Mouse (Mus musculus) forebrain, embryonic 14.5 days (tissue): ENCODE results near the gene Mgat5. TPM values are rescaled to one million over a fixed set of nuclear protein-coding genes. Genes with fewer than 3 reads are reported as not detected.

Experiments
- ATAC-seq: fragments of 200-750 bp; cut with Nextera tagmentation; 2 replicates; pipeline ENCODE4 v1.8.0; 2017; ENCODE audit warnings: mild to moderate bottlenecking, moderate library complexity
- DNase-seq: peaks from one replicate; pipeline ENCODE4 v3.0.0-alpha.2; 2015; ENCODE audit warnings: low spot score
- H3K27ac ChIP-seq: fragments of 300-500 bp; sonication (generic); 2 replicates; pipeline ENCODE4 v1.5.1; 2014; ENCODE audit warnings: low read depth, mild to moderate bottlenecking, control low read depth, low read length, moderate library complexity
- H3K27me3 ChIP-seq: fragments of 300-500 bp; sonication (generic); replicated peaks from 2 replicates; pipeline ENCODE4 v1.6.1; 2014; ENCODE audit warnings: low read length, control low read depth, mixed read lengths; ENCODE audit not compliant: control insufficient read depth, insufficient read depth
- H3K36me3 ChIP-seq: fragments of 300-500 bp; sonication (generic); 2 replicates; pipeline ENCODE4 v1.6.1; 2014; ENCODE audit warnings: low read length, control low read depth; ENCODE audit not compliant: control insufficient read depth, insufficient read depth
- H3K4me1 ChIP-seq: fragments of 300-500 bp; sonication (generic); 2 replicates; pipeline ENCODE4 v1.6.1; 2014; ENCODE audit warnings: antibody characterized with exemption, low read length, control low read depth; ENCODE audit not compliant: control insufficient read depth, insufficient read depth
- H3K4me2 ChIP-seq: fragments of 300-500 bp; sonication (generic); 2 replicates; pipeline ENCODE4 v1.6.1; 2014; ENCODE audit warnings: mild to moderate bottlenecking, control low read depth, low read length
- H3K4me3 ChIP-seq: fragments of 300-500 bp; sonication (generic); 2 replicates; pipeline ENCODE4 v1.5.1; 2014; ENCODE audit warnings: low read depth, low read length, control low read depth
- H3K9ac ChIP-seq: fragments of 300-500 bp; sonication (generic); 2 replicates; pipeline ENCODE4 v1.6.1; 2014; ENCODE audit warnings: mild to moderate bottlenecking, low read length, control low read depth, moderate library complexity
- H3K9me3 ChIP-seq: fragments of 300-500 bp; sonication (generic); replicated peaks from 2 replicates; pipeline ENCODE4 v1.6.1; 2016; ENCODE audit warnings: low read length, control low read depth, mixed read lengths; ENCODE audit not compliant: control insufficient read depth
- WGBS: fragments of 180-500 bp; shearing (Covaris S2); extraction: QIAGEN DNeasy Blood & Tissue Kit; methylation state at CpG from one replicate; pipeline ENCODE4 v1.1.7; 2014; 5-methylcytosine and 5-hydroxymethylcytosine counted together
- polyA plus RNA-seq: library from polyadenylated mRNA; unstranded; fragments of >200 nt; fragmentation: Nextera tagmentation; extraction: Ambion mirVana; gene quantifications from 2 replicates; pipeline ENCODE4 v1.2.1, GENCODE M21; 2014

Gene Mgat5
- polyA plus RNA-seq, 1 experiment from 2014 or later, result 11.4 TPM

- no peaks in the 10 kb centered on the region for H3K27me3 ChIP-seq
- no peaks in the 10 kb centered on the region for H3K9me3 ChIP-seq
- no peak overlapping the region for H3K4me2 ChIP-seq
- 0 out of 2 replicates have a peak, but pooled peaks cover 2% of the 10 kb centered on the region for H3K4me1 ChIP-seq
- no peak for DNase-seq
- no peak overlapping the region for H3K9ac ChIP-seq
- no peak for ATAC-seq
- no peak overlapping the region for H3K27ac ChIP-seq
- WGBS, result 85% methylated on average over 6 of the region's 6 CpGs
- H3K4me3 ChIP-seq, result no peak overlapping the region
- no peaks in the 10 kb centered on the region for H3K36me3 ChIP-seq
Observed at GRCm38 (mm10) chr1:127192396-127192795, 12.4 kb upstream of the Mgat5 start.

DNA sequence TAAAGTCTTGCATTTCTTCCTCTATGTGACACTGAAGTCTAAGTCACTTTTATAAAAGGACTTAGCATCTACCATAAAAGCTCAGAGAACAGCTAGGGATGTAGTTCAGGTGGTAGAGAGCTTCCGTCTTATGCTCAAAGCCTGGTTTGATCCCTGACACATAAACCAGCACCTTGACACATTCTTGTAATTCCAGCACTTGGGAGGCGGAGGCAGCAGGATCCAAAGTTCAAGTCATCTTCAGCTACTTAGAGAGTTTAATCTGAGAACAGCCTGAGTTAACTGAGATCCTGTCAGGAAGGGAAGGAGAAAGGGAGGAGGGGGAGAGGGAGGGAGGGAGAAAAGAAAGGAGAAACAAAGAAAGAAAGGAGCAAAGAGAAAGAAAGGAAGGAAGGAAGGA lies 5.6 kb upstream of the Mgat5 start:
- no peaks in the 10 kb centered on the region for H3K9me3 ChIP-seq
- WGBS, result 87% methylated on average over 2 of the region's 2 CpGs

DNA sequence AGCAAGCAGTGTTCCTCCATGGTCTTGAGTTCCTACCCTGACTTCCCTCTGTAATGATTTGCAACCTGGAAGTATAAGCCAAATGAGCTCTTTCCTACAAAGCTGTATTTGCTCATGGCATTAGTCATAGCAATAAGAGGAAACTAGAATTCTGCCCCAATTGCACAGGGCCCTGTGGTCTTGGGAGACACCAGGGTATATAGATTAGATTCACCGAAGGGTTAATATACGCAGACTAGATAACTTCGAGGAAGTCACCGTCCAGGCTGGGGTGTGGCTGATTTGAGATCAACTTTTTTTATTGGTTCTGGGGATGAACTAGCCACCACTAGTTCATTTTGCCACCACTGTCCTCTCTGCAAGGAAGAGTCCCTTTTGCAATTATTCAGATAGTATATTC lies 2.5 kb upstream of the Mgat5 start:
- H3K4me3 ChIP-seq, result no peak overlapping the region
- H3K9me3 ChIP-seq, result no peaks in the 10 kb centered on the region
- DNase-seq, result no peak
- WGBS, result 81% methylated on average over 4 of the region's 4 CpGs
- no peak overlapping the region for H3K27ac ChIP-seq
- H3K4me2 ChIP-seq, result no peak overlapping the region
- H3K36me3 ChIP-seq, result no peaks in the 10 kb centered on the region
- H3K27me3 ChIP-seq, result no peaks in the 10 kb centered on the region
- H3K9ac ChIP-seq, result no peak overlapping the region
- no peak for ATAC-seq
- peaks cover 4% of the 10 kb centered on the region for H3K4me1 ChIP-seq

More for the DNA sequence above, 5.6 kb upstream of the Mgat5 start:
- no peak for ATAC-seq
- Histone ChIP-seq H3K27me3 (no peaks in the 10 kb centered on the region), H3K9ac (no peak overlapping the region), H3K4me2 (no peak overlapping the region), H3K36me3 (no peaks in the 10 kb centered on the region), H3K4me1 (0 out of 2 replicates have a peak, but pooled peaks cover 2% of the 10 kb centered on the region), H3K27ac (no peak overlapping the region), H3K4me3 (no peak overlapping the region)
- no peak for DNase-seq

GRCm38 (mm10) chr1:127203231-127203764 lies 1.5 kb upstream of the Mgat5 start:
- peaks cover 12% of the 10 kb centered on the region for H3K4me1 ChIP-seq
- H3K4me3 ChIP-seq, result no peak overlapping the region
- ATAC-seq (no peak), DNase-seq (peak; percentile 73)
- no peak overlapping the region for H3K4me2 ChIP-seq
- H3K9ac ChIP-seq, result no peak overlapping the region
- H3K27me3 ChIP-seq, result no peaks in the 10 kb centered on the region
- WGBS, result 67% methylated on average over 4 of the region's 4 CpGs
- H3K36me3 ChIP-seq, result no peaks in the 10 kb centered on the region
- H3K9me3 ChIP-seq, result no peaks in the 10 kb centered on the region
- no peak overlapping the region for H3K27ac ChIP-seq

GRCm38 (mm10) chr1:127205501-127206019 lies 745 bp downstream of the Mgat5 start:
- peak overlapping the region; percentile 67 for H3K4me2 ChIP-seq
- peaks cover 15% of the 10 kb centered on the region for H3K4me1 ChIP-seq
- DNase-seq, result no peak
- peak overlapping the region; percentile 87 for H3K4me3 ChIP-seq
- ATAC-seq, result peak; percentile 9; the same call in 1 of the 2 replicates
- H3K27me3 ChIP-seq, result no peaks in the 10 kb centered on the region
- H3K27ac ChIP-seq, result peak overlapping the region; percentile 95
- under 1% methylated on average over 24 of the region's 24 CpGs for WGBS
- peak overlapping the region; percentile 88 for H3K9ac ChIP-seq
- H3K9me3 ChIP-seq, result no peaks in the 10 kb centered on the region
- H3K36me3 ChIP-seq, result no peaks in the 10 kb centered on the region

DNA sequence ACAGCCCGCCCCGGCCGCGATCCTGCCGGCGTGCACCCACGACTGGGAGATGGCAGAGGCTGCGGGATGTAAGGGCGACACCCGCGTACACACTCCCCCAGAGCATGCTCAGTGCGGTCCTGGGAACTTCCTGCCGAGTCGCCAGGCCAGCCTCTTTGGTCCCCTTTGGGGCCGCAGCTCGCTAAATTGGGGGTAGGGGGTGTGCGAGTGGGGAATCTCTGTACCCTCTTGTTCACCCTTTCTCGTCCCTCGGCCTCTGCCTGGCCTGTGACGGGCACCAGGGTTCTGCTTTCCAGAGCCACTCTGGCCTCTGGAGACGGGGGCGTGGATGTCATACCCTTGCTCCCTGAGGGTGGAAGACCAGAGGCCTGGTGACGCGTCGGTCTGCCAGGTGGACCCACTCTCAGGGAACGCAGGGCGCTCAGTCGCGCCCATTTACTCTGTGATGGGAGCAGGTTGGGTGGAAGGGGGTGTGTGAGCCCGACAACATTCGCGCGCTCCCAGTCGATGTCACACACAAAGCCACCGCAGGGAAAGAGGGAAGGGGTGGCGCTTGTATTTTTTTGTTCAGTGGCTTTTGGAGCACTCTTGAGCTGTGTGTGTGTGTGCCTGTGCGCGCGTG lies 1.3 kb downstream of the Mgat5 start:
- ATAC-seq, result peak; percentile 53
- peak overlapping the region; percentile 95 for H3K27ac ChIP-seq
- H3K27me3 ChIP-seq, result no peaks in the 10 kb centered on the region
- WGBS, result under 1% methylated on average over 39 of the region's 39 CpGs
- peak overlapping the region; percentile 67 for H3K4me2 ChIP-seq
- DNase-seq, result peak; percentile 69
- no peaks in the 10 kb centered on the region for H3K9me3 ChIP-seq
- peaks cover 15% of the 10 kb centered on the region for H3K4me1 ChIP-seq
- H3K9ac ChIP-seq, result peak overlapping the region; percentile 88
- peak overlapping the region; percentile 87 for H3K4me3 ChIP-seq
- H3K36me3 ChIP-seq, result no peaks in the 10 kb centered on the region

- H3K36me3 ChIP-seq, result no peaks in the 10 kb centered on the region
- peak overlapping the region; percentile 87 for H3K4me3 ChIP-seq
- H3K9ac ChIP-seq, result peak overlapping the region; percentile 88
- no peaks in the 10 kb centered on the region for H3K9me3 ChIP-seq
- peak overlapping the region; percentile 67 for H3K4me2 ChIP-seq
- no peaks in the 10 kb centered on the region for H3K27me3 ChIP-seq
- 48% methylated on average over 11 of the region's 11 CpGs for WGBS
- ATAC-seq (no peak), DNase-seq (peak; percentile 40)
- peaks cover 15% of the 10 kb centered on the region for H3K4me1 ChIP-seq
- H3K27ac ChIP-seq, result peak overlapping the region; percentile 95; the same call in 1 of the 2 replicates
Observed at GRCm38 (mm10) chr1:127206881-127207555, 2.2 kb downstream of the Mgat5 start.

DNA sequence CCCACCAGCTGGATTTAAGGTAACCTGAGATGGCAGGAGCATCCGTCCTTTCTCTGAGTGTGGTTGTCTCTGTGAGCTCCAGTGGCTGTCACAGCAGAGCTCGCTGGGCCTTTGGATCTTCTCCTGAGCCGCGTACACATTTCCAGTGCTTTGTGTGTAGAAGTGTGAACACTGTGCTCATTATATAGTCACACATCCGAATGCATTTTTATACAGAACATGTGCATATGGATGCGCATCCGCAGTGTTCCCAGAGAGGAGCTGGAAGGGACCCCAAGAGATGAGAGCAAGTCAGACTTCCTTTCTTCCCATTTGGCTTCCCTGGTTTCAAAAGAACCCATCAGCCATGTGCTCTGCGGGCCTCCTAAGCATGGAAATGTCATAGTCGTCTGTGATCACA lies 3.4 kb downstream of the Mgat5 start:
- DNase-seq (peak; percentile 29), ATAC-seq (no peak)
- Histone ChIP-seq H3K36me3 (no peaks in the 10 kb centered on the region), H3K4me2 (peak overlapping the region; percentile 24; the same call in 1 of the 2 replicates), H3K27me3 (no peaks in the 10 kb centered on the region), H3K9ac (peak overlapping the region; percentile 25; the same call in 1 of the 2 replicates), H3K4me3 (no peak overlapping the region), H3K27ac (no peak overlapping the region; the same call in 1 of the 2 replicates), H3K4me1 (peaks cover 15% of the 10 kb centered on the region), H3K9me3 (no peaks in the 10 kb centered on the region)
- WGBS, result 69% methylated on average over 9 of the region's 9 CpGs
